Mouse (Mus musculus): Measurements from ENCODE around the gene Aff4.
A peak's percentile ranks its signal among the peaks of the same experiment; 100 is the strongest.

The Aff4 gene

DNA sequence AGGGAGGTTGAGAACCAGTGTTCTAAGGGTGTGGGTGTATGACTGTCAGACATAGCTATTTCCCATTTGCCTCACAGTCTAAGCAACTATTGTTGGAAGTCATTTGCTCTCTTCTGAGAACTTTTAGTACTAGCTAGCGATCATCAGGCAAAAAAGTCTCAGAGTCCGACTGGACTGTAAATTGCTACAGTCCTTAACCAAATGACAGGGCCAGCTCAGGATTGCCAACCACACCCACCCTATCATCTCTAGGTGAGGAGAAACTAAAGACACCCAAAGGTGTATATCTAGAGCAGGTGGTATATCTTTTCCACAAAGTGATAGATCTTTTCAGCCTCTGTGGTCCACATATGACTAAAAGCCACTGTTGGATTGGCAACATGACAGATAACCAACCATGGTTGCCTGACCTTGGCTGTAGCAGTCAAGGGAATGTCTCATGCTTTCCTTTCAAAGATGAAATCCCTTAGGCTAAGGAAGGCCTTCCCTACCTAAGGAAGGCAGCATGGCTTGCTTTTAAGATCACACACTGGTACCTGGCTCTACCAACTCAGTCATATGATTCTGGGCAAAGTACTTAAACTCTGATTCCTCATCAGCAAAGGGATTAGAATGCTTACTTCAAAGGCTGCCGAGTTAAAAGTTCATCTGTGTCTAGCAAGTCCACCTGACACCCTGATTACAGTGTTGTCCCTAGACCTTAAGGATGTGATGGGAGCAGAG lies 77.5 kb downstream of the Aff4 start:
- no peak for DNase-seq (ENCODE audit: low read depth, low spot score)

DNA sequence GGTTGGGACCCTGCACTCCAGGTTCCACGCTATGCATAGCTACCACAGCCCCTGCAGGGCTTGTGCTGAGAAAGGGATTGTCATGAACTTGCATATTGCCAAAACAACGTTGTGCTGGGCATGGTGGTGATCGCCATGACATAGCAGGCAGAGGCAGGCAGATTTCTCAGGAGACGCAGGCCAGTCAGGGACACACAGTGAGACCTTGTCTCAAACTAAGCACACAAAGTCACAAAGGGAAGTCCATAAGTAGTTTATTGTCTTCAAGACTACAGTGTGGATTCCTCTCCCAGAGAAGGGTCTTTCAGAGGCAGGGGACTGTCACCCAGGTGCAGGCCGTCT lies 78.1 kb downstream of the Aff4 start:
- no peak for DNase-seq (ENCODE audit: low read depth, low spot score)

DNA sequence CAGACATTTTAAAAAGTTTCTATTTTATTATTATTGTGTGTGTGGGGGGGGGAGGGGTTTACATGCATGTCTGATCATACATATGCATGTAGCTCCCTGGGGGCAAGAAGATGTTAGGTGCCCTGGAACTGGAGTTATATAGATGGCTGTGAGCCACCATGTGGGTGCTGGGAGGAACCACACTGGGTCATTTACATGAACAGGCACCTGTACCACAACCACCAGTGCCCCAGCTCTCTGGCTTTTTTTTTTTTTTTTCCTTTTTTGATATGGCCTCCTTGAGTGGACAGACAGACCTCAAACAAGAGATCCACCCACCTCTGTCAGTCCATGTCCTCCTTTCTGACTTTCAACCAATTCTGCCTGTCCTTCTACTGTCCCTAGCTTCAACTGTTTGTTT lies 78.5 kb downstream of the Aff4 start:
- no peak for DNase-seq (ENCODE audit: low read depth, low spot score)

DNA sequence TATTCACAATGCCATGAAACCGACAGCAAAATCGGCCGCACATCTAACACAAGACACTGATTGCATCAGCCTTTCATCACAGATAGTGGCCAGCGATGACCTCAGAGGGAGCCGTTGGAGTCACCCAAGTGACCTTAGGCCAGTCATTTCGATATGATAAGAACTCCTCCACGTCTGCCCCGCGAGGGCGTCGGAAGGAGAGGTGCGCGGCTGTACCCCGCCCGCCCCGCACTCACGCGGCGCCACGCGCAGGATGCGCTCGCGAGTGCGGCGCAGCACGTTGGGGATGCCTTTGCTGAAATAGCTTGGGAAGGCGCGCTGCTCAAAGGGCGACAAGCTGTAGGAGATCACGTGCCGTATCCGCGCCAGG lies 79.7 kb downstream of the Aff4 start:
- no peak for DNase-seq (ENCODE audit: low read depth, low spot score)

DNA sequence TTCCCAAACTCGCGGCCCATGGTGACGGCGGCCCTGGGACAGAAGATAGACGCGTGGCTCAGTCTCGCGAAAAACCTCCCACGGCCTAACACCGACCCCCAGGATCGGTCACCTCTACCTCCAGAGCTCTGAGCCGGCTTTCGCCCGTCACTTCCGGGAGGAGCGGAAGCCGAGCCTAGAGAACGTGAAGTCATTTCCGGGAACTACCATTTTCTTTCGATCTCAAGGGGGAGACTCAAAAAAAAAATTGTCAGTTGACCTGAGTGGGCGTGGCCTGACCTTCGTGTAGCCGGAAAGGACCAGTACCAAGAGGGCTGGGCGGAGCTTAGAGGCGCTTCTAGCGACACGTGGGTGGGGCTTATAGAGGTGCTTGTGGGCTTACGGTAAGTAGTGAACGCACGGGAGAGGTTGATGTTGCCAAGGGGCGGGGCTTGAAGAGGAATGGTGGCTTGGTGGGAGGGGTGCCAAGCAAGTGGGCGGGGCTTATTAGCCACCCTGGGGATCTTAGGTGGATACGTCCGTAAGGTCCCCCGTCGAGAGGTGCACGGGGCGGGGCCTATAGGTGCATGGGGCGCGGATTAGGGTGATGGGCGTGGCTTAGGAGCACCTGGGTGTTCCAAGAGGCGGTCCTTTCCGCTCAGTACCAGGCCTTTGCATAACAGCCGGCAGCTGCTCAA lies 80.2 kb downstream of the Aff4 start, which contains the start of the genes Uqcrq and Gdf9:
Uqcrq (minus strand) TSS at position 162 of the 677 bp plus-strand sequence.
Gdf9 (plus strand) TSS at position 354 of the 677 bp plus-strand sequence.
- DNase-seq (ENCODE audit: low read depth, low spot score): peak; percentile 98

DNA sequence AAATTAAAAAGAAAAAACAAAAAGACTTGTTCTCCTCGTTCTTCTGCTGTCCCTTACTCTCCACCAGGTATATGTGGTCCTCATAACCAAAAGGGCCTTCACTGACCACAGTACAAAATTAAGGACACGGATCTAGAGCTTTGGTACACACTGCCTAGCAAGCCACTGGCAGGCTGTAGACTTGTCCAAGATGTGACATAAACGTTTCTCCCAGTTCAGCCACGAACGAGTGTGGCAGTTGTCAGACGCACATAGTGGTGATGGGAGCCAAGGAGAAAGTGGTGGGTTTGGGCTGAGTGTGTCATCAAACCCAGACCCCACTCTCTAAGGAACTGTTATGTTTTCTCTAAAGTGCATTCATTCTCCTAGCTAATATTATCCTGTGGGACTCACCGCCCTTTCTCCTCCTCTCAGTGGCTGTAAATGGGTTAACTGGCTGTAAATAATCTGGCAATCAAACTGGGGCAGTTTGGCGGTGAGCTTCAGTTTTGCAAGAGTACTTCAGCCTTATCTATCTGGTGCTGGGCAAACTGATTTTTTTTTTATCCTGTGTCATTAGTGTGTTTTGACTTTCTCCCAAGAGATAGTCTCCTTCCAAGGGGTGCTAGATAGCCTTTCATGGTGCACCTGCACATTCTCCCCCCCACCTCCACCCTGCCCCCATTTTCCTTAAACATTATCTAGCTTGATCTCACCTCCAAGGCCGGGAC lies 80.9 kb downstream of the Aff4 start:
- no peak for DNase-seq (ENCODE audit: low read depth, low spot score)

DNA sequence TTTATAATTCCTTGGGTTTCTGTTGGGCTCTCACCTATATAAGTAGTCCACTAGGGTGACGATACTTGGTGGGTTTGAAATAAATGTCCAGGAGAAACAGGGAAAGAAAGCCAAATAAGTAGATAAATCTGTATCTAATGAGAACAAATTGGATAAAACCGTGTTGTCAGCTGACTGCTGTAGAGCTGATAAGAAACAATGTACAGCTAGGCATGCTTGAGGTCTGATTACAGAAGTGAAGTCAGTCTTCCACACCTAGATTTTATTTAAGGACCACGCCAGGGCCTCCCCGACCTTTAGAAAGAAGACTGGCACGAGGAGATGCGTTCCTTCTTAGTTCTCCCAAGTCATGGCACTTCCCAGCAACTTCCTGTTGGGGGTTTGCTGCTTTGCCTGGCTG lies 82.4 kb downstream of the Aff4 start:
- no peak for DNase-seq (ENCODE audit: low read depth, low spot score)

DNA sequence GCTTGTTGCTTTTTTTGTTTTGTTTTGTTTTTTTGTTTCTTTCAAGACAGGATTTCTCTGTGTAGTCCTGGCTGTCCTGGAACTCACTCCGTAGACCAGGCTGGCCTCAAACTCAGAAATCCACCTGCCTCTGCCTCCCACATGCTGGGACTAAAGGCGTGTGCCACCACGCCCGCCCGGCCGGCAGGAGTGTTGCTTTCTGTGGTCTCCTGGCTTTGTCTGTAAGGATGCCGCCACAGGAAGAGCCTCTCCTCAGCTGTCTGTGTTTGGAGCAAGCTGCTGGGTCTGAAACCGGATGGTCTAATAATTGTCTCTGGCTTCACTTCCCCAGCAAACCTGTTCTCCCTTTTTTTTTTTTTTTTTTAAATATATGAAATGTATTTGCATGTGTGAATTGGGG lies 84.9 kb downstream of the Aff4 start:
- no peak for DNase-seq (ENCODE audit: low read depth, low spot score)

DNA sequence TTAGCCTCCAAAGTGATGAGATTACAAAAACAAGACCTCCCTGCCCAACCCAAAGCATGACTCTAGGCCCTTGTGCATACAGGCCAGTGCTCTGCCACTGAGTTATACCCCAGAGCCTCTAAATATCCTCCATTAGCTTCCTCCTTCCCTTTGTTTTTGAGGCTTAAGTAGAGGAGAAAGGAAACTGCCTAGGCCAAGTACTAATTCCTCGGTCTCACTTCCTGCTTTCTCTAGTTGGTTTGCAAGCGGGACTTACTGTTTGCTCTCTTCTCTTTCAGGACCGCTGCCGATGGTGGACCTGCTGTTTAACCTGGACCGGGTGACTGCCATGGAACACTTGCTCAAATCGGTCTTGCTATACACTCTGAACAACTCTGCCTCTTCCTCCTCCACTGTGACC lies 85.7 kb downstream of the Aff4 start:
- DNase-seq (ENCODE audit: low read depth, low spot score): no peak

DNA sequence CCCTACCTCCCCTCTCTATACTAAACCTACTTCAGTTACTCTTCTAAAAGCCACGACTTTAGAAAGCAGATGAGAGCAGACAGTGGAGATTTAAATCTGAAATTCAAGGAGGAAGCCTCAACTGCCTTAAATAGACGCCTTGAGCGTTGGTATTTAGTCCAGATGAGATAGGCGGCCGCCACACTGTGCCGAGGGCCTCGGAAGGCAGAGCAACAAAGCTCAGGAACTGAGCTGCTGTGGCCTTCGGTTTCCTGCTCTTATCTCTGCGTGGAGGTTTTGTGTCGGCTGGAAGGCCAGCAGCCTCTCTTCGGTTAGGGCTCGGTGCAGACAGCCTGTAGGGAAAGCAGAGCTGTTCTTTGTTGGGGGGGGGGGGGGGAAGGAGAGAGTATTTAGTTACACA lies 91.3 kb downstream of the Aff4 start:
- DNase-seq (ENCODE audit: low read depth, low spot score): no peak

DNA sequence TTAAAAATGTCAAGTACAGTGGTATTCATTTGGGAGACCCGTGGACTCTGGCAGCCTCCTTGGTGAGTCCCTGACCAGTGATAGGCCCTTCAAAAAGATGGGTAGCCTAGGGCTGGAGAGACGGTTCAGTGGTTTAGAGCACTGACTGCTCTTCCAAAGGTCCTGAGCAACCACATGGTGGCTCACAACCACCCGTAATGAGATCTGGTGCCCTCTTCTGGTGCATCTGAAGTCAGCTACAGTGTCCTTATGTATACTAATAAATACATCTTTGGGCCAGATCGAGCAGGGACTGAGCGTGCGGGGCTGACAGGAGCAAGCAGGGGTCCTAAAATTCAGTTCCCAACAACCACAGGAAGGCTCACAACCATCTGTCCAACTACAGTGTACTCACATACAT lies 93.2 kb downstream of the Aff4 start:
- DNase-seq (ENCODE audit: low read depth, low spot score): no peak

DNA sequence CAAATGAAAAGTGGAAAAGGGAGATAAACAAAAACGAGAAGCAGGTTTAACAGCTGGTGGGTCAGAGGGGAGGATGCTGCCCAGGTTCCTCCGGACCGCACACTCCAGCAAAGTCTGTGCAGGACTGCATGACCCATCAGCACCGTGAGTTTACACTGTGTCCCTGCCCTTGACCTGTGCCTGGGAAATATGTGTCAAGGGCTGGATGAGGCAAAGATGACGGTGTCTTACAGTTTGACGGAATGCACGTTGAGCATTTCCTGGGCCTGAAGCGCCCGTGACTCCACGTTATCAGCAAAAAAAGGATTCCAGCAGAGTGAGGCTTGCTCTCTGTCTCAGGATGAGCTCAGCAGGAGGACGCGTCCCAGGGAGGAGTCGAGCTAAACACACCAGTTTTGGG lies 94.9 kb downstream of the Aff4 start:
- no peak for DNase-seq (ENCODE audit: low read depth, low spot score)

DNA sequence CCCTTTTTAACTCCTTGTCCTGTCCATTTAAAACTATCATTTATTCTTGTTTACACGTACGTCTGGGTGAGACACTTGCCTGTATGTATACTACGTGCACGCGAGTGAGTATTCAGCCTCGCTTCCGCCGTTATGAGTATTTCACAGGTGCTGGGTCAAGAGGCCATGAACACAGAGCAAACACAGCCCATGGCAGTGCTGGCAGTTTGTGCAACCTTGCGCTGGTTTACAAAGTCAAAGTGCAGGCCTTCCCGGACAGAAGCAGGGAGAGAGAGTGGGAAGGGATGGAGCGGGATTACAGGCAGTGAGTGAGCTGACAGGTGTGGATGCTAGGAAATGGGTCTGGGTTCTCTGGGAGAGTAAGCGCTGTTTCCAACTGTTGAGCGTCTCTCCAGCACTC lies 95.5 kb downstream of the Aff4 start:
- no peak for DNase-seq (ENCODE audit: low read depth, low spot score)

DNA sequence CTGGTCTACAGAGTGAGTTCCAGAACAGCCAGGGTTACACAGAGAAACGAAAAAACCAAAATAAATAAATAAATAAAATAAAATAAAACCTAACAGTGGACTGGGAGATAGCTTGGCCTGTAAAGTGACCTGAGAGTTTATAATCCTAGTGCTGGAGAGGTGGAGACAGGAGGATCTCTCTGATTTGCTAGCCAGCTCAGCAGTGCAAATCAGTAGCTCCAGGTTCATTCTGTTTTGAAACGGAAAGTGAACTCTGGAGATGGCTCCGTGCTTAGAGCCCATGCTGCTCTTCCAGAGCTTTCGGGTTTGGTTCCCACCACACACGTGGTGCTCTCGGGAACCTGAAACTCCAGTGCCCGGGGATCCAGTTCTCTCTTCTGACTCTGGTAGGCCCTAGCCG lies 97.4 kb downstream of the Aff4 start:
- DNase-seq (ENCODE audit: low read depth, low spot score): no peak

DNA sequence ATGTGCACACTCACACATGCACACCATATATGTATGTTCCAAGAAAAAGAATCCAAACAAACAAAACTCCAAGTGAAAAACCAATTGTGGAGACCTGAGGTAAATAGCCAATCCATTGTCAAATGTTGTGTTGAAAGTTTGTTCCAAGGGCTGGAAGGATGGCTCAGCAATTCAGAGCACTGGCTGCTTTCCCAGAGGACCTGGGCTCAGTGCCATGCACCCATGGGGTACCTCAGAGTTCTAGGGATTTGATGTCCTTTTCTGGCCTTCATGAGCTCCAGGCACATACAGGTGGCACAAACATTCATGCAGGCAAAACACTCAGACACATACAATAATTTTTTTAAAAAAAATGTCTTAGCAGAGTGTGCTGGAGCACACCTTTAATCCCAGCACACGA lies 97.9 kb downstream of the Aff4 start:
- DNase-seq (ENCODE audit: low read depth, low spot score): no peak

DNA sequence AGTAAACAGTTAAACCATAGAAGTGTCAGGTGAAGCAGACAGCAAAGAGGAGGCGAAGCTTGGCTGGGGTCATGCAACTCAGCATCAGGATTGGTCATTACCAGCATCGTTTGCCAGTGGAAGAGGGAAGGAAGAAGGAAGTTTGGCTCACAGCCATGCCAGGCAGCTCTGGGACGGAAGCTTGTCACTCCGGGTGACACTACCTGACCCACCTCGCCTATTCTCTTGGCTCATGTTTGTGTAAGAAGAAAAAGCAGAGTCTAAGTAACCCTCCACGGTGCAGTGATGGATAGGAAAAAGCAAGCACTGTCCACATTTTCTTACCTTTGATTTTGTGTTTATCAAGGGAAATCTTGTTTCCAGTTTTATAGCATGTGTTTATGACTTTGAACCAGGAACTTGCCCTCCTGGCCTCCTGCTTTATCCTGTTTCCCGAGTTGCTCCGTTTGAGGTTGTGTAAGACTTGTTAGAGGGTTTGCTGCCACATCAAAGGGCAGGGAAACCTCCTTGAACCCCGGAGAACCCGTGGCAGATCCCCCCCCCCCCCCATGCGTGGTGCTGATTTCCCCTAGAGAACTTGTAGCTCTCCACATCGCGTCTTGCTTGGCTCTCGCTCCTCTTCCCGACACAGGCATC lies 99.6 kb downstream of the Aff4 start:
- DNase-seq (ENCODE audit: low read depth, low spot score): no peak

DNA sequence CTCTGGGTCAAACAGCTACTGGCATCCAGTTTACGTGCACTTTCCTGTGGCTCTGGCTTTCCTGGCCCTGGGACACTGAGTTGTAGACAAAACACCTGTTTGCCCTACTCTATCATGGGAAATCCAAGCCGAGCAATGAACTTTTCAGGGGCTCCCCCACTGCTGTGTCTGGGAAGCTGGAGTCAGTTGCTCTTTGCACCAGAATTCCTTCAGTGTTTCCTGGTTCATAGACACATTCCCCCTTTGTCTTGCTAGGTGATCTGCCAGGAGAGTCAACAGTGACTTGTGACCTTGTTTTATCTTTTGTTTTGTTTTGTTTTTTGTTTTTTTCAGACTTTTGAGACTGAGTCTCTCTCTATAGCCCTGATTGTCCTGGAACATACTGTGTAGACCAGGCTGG lies 100.7 kb downstream of the Aff4 start:
- DNase-seq (ENCODE audit: low read depth, low spot score): no peak

DNA sequence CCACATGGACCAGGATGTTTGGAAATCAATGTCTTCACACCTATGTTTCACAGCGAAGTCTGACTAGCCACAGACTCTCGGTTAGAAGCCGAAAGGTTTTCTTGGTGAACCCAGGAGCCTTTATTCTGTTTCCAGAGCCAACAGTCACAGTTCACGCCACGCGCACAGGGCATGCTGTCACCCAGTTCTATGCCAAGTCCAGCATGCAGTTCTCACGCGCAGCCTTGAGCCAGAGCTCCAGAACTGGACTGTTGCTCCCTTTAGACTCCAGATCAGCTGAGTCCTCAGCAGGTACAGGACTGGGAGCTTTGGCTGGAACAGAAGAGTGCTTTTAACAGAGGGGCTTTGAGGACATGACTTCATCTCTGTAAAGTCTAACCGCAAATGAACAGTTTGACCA lies 101.8 kb downstream of the Aff4 start:
- no peak for DNase-seq (ENCODE audit: low read depth, low spot score)

DNA sequence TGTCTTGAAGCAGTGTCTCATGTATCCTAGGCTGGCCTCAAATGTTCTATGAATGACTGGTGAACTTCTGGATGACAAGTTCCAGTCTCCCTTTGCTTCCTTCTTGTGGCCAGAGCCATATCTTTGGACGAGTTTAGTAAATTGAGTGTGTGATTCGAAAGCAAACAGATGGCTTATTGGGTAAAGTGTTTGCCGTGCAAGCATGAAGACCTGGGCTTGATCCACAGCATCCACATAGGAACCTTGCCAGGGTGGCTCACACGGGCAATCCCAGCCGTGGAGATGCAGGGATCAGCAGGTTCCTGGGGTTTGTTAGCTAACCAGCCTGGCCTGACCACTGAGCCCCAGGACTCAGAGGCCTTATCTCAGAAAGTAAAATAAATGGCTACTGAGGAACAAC lies 102.4 kb downstream of the Aff4 start:
- DNase-seq (ENCODE audit: low read depth, low spot score): no peak

DNA sequence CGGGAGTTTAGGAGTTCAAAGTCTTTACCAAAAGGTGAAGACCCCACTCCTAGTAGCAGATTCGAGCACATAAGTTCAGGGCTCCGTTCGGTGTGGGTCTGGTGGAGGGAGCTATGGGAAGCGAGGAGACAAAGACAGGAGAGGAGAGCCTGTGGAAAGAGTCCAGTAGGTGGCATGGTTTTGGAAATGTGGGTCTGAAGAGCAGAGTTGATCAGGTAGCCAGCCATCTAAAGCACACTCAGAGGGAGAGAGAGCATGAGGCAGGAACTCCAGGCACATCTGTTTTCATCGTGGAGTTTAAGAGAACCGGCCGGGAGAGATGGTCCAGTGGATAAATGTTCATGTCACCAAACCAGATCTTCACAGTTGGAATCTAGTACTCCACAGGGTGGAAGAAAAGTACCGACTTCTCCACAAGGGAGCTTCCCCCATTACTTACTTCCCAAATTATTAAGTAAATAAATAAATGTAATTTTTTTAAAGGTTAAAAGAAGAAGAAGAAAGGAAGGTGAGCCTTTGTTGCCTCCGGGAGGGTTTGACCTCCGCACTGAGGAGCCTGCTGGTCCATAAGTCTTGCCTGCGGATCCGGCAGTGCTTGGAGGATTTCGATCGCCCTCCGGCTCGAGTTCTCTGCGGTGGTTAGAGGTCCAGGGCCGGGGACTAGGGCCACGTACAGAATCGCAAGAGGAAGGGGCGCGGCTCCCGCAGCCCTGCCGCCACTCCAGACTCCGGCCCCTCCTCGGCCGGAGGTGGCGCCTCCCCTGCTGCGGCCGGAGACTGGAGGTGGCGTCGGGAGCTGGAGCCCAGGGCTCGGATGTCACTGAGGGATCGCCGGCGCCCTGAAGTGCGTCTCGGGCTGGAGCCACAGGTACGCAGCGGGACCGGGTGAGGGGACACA lies 106.1 kb downstream of the Aff4 start, which contains the start of the genes Gm10447 and Shroom1:
Gm10447 (minus strand) TSS at position 637 of the 898 bp plus-strand sequence.
Shroom1 (plus strand) TSS at position 732 of the 898 bp plus-strand sequence.
- DNase-seq (ENCODE audit: low read depth, low spot score): no peak

DNA sequence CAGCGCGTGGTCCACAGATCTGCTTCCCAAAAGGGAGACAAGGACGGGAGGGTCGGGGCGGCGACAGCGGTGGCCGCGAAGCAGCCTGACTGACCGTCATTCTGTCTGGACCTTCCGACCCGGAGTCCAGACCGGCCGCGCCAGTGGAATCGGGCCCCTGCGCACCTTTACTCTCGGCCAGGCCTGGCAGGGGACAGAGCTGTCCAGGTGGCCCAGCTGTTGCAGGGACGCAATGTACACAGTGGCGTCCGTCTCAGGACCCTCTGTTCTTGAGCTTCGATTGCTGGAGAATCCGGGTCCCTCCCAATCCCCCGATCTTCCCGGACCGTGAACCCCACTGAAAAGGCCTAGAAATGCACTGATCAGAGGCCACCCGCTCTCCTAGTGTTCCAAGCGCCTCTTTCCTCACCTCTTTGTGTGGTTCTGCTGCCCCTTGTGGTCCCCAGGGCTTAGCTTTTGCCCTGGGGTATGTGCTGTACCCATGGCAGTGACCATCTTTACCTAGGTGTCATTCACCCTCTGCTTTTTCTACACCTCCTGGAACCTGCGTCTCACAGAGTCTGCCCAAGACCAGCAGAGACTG lies 106.8 kb downstream of the Aff4 start:
- no peak for DNase-seq (ENCODE audit: low read depth, low spot score)
